Mouse (Mus musculus): ENCODE results near the gene Sln. TPM values are rescaled to one million over a fixed set of nuclear protein-coding genes. Genes with fewer than 3 reads are reported as not detected.

The Sln gene
- 1.6 and 4.9 TPM in 2 replicates for polyA plus RNA-seq (2015; fragmentation: Nextera tagmentation; extraction: Ambion mirVana)

DNA sequence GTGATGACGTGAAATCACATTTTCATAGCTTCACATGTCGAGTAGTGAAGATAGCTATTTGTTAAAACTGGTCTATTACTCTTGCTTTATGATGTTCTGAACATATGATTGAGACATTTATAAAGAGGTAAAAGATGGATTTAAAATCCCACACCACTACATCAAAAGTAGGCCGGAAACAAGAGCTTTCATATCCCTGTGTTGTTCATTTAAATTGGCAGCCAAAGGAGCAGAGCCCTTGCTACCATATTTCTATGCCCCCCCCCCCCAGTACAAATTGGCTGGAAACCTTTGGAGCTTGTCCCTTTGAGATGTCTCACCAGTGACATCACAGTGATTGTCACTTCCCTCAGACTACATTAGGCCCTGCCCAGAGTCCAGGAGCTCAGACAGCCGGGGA is at the start of gene Sln:
Sln (plus strand) TSS at position 301 of the 400 bp plus-strand sequence.
- no peaks in the 10 kb centered on the region for H3K27me3 ChIP-seq (replicated peaks)
- H3K36me3 ChIP-seq: no peaks in the 10 kb centered on the region

DNA sequence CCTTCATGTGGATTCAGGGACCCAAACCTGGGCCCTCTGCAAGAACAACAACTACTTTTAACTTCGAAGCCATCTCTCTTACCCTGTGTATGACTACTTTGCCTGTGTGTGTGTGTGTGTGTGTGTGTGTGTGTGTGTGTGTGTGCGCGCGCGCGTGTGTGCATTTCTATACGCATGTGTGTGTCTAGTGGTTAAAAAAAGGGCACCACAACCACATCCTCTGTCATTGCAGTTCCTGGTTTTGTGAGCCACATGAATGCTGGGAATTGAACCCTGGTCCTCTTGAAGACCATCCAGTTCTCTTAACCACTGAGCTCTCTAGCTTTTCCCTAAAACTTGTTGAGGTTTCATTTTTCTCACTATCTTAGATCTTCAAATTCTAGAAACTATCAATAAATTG is 47.0 kb upstream of the Sln start:
- Histone ChIP-seq H3K27me3 (replicated peaks) (no peaks in the 10 kb centered on the region), H3K36me3 (no peaks in the 10 kb centered on the region), H3K9ac (no peak overlapping the region), H3K4me3 (replicated peaks) (no peak overlapping the region), H3K27ac (no peak overlapping the region), H3K4me1 (no peaks in the 10 kb centered on the region), H3K9me3 (no peaks in the 10 kb centered on the region), H3K4me2 (no peak overlapping the region)
- ATAC-seq (ENCODE audit: insufficient read depth, low FRiP score, low read depth): no peak
- WGBS: 93% methylated on average over 7 of the region's 7 CpGs

More for the DNA sequence above, at the start of gene Sln:
- H3K4me1 ChIP-seq: no peaks in the 10 kb centered on the region
- ATAC-seq (ENCODE audit: insufficient read depth, low FRiP score, low read depth): no peak
- H3K9me3 ChIP-seq: no peaks in the 10 kb centered on the region
- no peak within 1 kb of the TSS for H3K9ac ChIP-seq
- WGBS: 84% methylated on average over 4 of the region's 4 CpGs
- no peak within 1 kb of the TSS for H3K4me2 ChIP-seq
- no peak within 1 kb of the TSS for H3K4me3 ChIP-seq (replicated peaks)
- no peak within 1 kb of the TSS for H3K27ac ChIP-seq

DNA sequence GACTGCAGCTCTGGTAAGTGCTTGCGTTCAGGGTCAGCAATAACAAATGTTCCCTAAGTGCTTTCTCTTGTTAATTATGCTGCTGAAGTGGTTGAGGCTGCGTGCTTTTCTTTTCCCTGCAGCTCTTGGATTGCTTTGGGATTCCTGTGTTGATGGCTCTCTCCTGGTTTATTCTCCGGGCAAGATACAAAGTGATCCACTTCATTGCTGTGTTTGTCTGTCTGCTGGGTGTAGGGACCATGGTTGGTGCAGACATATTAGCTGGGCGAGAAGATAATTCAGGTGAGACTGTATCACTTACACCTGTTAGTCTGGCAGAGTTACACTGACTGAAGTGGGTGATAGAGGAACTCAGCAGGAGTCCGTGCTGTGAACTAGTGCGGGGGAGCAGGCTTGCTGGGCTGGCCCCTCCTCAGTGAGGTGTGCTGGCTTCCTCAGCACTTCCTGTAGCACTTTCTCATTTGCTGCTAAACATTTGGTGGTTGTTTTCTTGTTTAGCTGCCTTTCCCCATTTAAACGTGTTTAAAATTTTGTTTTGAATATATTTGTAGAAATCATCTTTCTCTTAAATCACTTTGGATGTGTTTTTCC is 43.4 kb upstream of the Sln start:
- no peaks in the 10 kb centered on the region for H3K36me3 ChIP-seq
- no peak overlapping the region for H3K27ac ChIP-seq
- no peak for ATAC-seq (ENCODE audit: insufficient read depth, low FRiP score, low read depth)
- H3K27me3 ChIP-seq (replicated peaks): no peaks in the 10 kb centered on the region
- H3K4me3 ChIP-seq (replicated peaks): no peak overlapping the region
- WGBS: 20% methylated on average over 7 of the region's 7 CpGs
- no peaks in the 10 kb centered on the region for H3K4me1 ChIP-seq
- H3K9ac ChIP-seq: no peak overlapping the region
- H3K4me2 ChIP-seq: no peak overlapping the region
- H3K9me3 ChIP-seq: no peaks in the 10 kb centered on the region

DNA sequence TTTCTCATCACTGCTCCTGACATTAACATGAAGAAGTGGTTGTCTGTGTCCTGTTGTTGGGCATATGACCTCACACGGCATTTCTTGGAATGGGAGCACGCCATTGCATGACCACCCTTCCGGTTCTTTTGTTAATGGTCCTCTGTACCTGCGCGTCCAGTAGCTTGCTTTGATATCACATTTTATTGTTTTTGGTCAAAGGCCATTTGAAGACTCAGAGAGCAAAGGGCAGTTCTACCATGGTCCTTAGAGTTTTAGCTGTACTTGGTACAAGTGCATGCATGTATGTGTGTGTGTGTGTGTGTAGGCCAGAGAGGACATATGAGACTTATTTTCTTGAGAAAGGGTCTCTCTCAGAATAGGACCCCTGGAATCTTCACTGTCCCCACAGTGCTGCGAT is 36.5 kb upstream of the Sln start:
- H3K36me3 ChIP-seq: no peaks in the 10 kb centered on the region
- H3K4me1 ChIP-seq: no peaks in the 10 kb centered on the region
- H3K27ac ChIP-seq: no peak overlapping the region
- H3K27me3 ChIP-seq (replicated peaks): no peaks in the 10 kb centered on the region
- no peak overlapping the region for H3K4me3 ChIP-seq (replicated peaks)
- no peaks in the 10 kb centered on the region for H3K9me3 ChIP-seq
- H3K9ac ChIP-seq: no peak overlapping the region
- WGBS: 92% methylated on average over 6 of the region's 6 CpGs
- ATAC-seq (ENCODE audit: insufficient read depth, low FRiP score, low read depth): no peak
- H3K4me2 ChIP-seq: no peak overlapping the region

DNA sequence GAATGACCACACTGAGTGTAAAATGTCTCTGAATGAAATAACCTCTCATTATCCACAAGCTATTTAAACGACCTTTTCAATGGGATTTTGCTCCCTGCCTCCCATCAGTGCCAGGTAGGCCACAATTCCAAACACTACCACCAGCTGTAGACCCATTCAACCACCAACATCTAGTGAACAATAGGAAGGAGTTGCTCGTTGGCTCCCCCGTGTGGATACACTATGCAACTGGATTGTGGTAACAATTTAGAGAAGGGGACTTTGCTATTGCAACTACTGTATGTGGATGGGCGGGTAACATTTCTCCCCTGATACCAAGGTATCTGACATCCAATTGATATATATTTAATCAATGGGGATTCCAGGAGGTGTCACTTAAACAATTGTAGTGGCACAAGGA is 31.2 kb upstream of the Sln start:
- Histone ChIP-seq H3K4me1 (no peaks in the 10 kb centered on the region), H3K9ac (no peak overlapping the region), H3K27me3 (replicated peaks) (no peaks in the 10 kb centered on the region), H3K4me3 (replicated peaks) (no peak overlapping the region), H3K36me3 (no peaks in the 10 kb centered on the region), H3K27ac (no peak overlapping the region), H3K4me2 (no peak overlapping the region), H3K9me3 (no peaks in the 10 kb centered on the region)
- 30% methylated on average over 4 of the region's 4 CpGs for WGBS
- no peak for ATAC-seq (ENCODE audit: insufficient read depth, low FRiP score, low read depth)

DNA sequence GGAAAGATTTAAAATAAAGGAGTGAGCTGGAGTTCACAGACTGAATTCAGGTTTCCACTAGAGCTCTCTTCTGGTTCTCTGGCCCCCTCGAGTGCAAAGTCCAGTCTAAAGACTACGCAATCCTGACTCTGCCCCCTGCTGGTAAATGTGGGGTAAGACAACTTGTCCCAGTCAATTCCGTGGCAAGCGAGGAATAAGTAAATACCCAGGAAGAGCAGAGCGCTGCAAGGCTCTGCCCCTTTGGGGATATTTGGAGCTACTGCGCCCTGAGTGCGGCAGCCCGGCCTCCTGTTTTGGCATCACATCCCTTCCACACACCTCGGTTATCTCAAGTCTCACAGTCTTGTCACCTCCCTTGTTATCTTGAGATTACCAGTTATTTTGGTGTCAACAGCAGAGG is 24.6 kb upstream of the Sln start:
- no peak overlapping the region for H3K4me3 ChIP-seq (replicated peaks)
- no peak for ATAC-seq (ENCODE audit: insufficient read depth, low FRiP score, low read depth)
- WGBS: 6% methylated on average over 9 of the region's 9 CpGs
- H3K4me1 ChIP-seq: no peaks in the 10 kb centered on the region
- H3K9ac ChIP-seq: no peak overlapping the region
- H3K9me3 ChIP-seq: no peaks in the 10 kb centered on the region
- no peak overlapping the region for H3K4me2 ChIP-seq
- no peaks in the 10 kb centered on the region for H3K27me3 ChIP-seq (replicated peaks)
- H3K36me3 ChIP-seq: no peaks in the 10 kb centered on the region
- no peak overlapping the region for H3K27ac ChIP-seq

DNA sequence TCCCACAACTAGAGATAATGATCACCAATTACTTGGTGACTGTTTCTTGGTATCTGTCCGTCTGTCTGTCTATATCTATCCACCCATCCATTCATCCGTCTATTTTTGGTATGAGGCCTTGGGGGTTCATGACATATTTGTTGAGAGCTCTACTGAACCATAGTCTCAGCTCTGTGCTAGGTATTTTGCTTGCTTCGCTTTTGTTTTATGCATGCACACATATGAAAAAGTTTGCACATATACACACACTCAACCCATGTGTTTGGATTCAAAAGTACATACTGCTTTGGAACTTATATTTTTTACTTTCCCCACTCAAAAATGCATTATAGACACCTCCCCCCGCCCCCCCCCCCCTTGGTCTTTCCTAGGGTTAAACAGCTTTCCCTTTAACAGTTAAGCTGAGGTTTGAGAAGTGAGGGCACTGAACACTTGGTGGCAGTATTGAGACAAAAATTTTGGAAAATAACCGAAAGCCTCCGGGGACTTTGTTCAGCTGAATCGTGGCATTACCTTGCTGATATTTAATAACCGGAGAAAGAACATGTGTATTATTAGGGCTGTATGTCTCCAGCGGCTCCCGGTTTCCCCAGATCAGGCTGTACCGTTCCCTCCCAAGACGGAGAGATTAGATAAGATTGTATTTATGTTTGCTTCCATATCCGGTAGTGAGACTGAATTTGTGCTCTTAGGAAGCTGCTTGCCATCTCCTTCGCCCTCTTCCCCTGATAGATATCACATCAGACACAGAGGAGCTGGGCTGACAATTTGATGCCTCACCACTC is 20.7 kb upstream of the Sln start:
- Histone ChIP-seq H3K4me3 (replicated peaks) (peak overlapping the region; percentile 40), H3K27me3 (replicated peaks) (no peaks in the 10 kb centered on the region), H3K9me3 (no peaks in the 10 kb centered on the region), H3K4me1 (no peaks in the 10 kb centered on the region), H3K4me2 (peak overlapping the region; percentile 57), H3K9ac (no peak overlapping the region), H3K36me3 (no peaks in the 10 kb centered on the region), H3K27ac (no peak overlapping the region)
- no peak for ATAC-seq (ENCODE audit: insufficient read depth, low FRiP score, low read depth)
- WGBS: 15% methylated on average over 14 of the region's 14 CpGs

DNA sequence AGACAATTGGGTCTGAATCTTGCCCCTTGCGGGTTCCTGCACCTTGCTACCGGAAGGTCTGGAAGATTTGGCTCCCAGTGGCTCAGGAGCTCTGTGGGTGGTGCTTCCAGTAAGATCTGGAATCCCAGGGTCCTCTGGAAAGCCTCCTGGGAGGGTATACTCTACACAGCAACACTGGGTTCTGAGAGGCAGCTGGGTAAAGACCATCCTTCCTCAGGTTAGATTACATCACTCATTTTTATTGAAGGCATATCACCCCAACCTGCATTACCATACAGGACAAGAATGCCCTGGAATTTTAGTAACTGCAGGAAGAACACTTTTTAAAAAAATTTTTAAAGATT is 20.1 kb upstream of the Sln start:
- H3K9ac ChIP-seq: no peak overlapping the region
- no peaks in the 10 kb centered on the region for H3K27me3 ChIP-seq (replicated peaks)
- no peak for ATAC-seq (ENCODE audit: insufficient read depth, low FRiP score, low read depth)
- H3K9me3 ChIP-seq: no peaks in the 10 kb centered on the region
- peak overlapping the region; percentile 40 for H3K4me3 ChIP-seq (replicated peaks)
- no peaks in the 10 kb centered on the region for H3K36me3 ChIP-seq
- H3K4me2 ChIP-seq: peak overlapping the region; percentile 57
- no peak overlapping the region for H3K27ac ChIP-seq
- no peaks in the 10 kb centered on the region for H3K4me1 ChIP-seq
- 33% methylated on average over 2 of the region's 2 CpGs for WGBS

DNA sequence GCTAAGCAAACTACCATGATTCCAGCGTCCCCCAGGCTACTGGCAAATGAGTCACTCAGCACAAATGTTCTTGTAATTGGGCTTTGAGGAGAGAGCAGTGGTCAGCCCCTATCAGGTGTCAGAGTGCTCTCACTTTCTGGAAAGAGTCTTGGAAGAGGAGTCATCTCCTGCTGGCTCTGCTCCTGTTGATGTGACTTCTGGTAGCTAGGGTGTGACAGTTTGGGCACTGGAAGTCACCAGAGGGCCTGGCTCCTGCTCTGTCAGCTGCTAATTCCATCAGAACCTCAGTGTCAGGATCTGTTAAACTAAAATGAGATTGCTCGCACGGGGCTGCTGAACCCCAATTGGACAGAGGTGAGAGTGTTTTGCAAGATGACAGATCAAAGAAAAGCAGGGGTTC is 14.9 kb upstream of the Sln start:
- Histone ChIP-seq H3K4me3 (replicated peaks) (no peak overlapping the region), H3K27ac (no peak overlapping the region), H3K9ac (no peak overlapping the region), H3K9me3 (no peaks in the 10 kb centered on the region), H3K4me1 (no peaks in the 10 kb centered on the region), H3K27me3 (replicated peaks) (no peaks in the 10 kb centered on the region), H3K36me3 (no peaks in the 10 kb centered on the region), H3K4me2 (no peak overlapping the region)
- no peak for ATAC-seq (ENCODE audit: insufficient read depth, low FRiP score, low read depth)
- WGBS: 58% methylated on average over 3 of the region's 3 CpGs

DNA sequence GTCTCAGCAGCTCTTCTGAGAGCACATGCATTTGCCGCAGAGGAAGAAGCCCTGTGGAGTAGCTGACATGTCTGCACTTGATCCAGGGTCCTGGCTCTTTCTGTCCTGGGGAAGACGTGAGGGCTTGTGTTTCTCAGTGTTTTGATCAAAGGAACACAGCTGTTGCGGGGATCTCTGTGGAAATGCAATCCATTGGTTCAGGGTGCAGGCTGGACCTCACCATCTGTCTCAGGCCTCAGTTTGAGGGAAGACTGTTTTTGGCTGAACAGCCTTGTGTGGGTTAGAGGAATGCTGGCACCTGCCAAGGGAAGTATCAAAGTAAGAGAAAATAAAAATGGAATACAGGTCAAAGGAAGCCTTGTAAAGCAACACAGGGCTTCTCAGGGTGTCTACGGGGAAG is 14.0 kb upstream of the Sln start:
- H3K27me3 ChIP-seq (replicated peaks): no peaks in the 10 kb centered on the region
- 54% methylated on average over 4 of the region's 4 CpGs for WGBS
- H3K9me3 ChIP-seq: no peaks in the 10 kb centered on the region
- H3K27ac ChIP-seq: no peak overlapping the region
- no peaks in the 10 kb centered on the region for H3K36me3 ChIP-seq
- ATAC-seq (ENCODE audit: insufficient read depth, low FRiP score, low read depth): no peak
- H3K9ac ChIP-seq: no peak overlapping the region
- no peaks in the 10 kb centered on the region for H3K4me1 ChIP-seq
- H3K4me2 ChIP-seq: no peak overlapping the region
- no peak overlapping the region for H3K4me3 ChIP-seq (replicated peaks)

DNA sequence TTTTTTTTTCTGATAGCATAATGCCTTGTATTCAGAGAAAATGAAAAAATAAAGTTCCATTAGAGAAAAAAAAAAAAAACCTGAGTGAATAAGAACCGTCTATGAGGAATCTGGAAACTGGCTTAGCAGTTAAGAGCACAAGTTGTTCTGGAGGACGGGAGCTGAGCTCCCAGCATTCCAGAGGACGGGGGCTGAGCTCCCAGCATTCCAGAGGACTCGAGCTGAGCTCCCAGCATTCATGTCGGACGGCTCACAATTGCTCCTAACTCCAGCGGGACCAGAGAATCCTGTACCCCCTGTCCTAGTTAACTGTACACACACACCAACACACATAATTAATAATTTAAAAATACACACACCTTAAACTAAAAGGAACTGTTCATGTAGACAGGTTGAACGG is 11.1 kb upstream of the Sln start:
- Histone ChIP-seq H3K4me1 (no peaks in the 10 kb centered on the region), H3K4me2 (no peak overlapping the region), H3K27me3 (replicated peaks) (no peaks in the 10 kb centered on the region), H3K9me3 (no peaks in the 10 kb centered on the region), H3K4me3 (replicated peaks) (no peak overlapping the region), H3K36me3 (no peaks in the 10 kb centered on the region), H3K27ac (no peak overlapping the region), H3K9ac (no peak overlapping the region)
- WGBS: 65% methylated on average over 8 of the region's 8 CpGs
- ATAC-seq (ENCODE audit: insufficient read depth, low FRiP score, low read depth): no peak

DNA sequence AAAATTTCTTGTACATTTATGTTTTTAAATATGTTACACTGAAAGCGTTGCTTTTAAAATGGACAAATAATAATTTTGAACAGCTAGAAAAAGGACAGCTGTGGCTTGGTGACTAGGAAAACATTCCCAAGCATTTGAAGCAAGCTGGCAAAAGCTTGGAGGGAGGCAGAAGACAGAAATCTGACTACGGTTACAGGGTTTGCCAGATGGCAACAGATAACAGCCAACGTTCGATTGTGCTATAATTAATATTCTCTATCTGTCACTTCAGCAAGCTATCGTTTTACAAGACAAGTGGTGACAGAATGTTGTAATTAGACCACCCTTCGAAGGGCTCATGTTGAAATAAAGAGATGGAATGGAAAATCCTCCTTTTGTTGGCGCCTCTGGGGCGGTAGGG is 1.4 kb upstream of the Sln start:
- H3K36me3 ChIP-seq: no peaks in the 10 kb centered on the region
- no peak overlapping the region for H3K4me3 ChIP-seq (replicated peaks)
- H3K27ac ChIP-seq: no peak overlapping the region
- ATAC-seq (ENCODE audit: insufficient read depth, low FRiP score, low read depth): no peak
- no peak overlapping the region for H3K4me2 ChIP-seq
- H3K27me3 ChIP-seq (replicated peaks): no peaks in the 10 kb centered on the region
- H3K9ac ChIP-seq: no peak overlapping the region
- whole genome bisulfite sequencing: 72% methylated on average over 8 of the region's 8 CpGs
- no peaks in the 10 kb centered on the region for H3K4me1 ChIP-seq
- H3K9me3 ChIP-seq: no peaks in the 10 kb centered on the region

DNA sequence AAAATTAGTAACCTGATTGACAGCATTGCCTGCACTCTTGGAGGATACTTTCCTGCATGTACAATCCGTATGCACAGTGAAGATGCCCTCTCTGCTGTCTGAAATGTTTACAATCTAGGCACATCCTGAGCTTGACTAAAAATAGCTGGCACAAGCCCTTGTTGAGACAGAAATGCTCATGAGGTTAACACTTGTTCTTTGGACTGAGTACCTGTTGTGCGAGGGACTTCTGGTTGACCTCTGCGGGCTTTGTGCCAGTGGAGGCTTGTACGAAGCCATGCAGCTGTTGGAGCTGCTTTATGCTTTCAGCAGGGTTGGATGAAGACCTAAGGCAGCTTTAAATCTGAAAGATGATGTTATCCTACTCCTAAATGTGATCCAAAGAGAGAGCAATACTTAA is 2.2 kb downstream of the Sln start:
- ATAC-seq (ENCODE audit: insufficient read depth, low FRiP score, low read depth): no peak
- Histone ChIP-seq H3K4me3 (replicated peaks) (no peak overlapping the region), H3K9ac (no peak overlapping the region), H3K9me3 (no peaks in the 10 kb centered on the region), H3K36me3 (no peaks in the 10 kb centered on the region), H3K4me2 (no peak overlapping the region), H3K27ac (no peak overlapping the region), H3K4me1 (no peaks in the 10 kb centered on the region), H3K27me3 (replicated peaks) (no peaks in the 10 kb centered on the region)
- WGBS: 72% methylated on average over 4 of the region's 4 CpGs
